ENCODE assay signal across 8 mouse cellular contexts in genomic region chr8:10935231-10935630, GRCm38 (mm10).
DNase-seq lines count a peak whose midpoint lies in the region; ATAC-seq and TF ChIP-seq lines count a peak whose summit lies in the region.
"Had no signal": no experiment of that assay in that cellular context is flagged by ENCODE, and none has a peak within 500 bp of the region (broad histone marks: within the 10 kb centered on the region; RNA-seq: fewer than 3 reads in every experiment).

No protein-coding gene starts in this region.

- peak; percentile 25 for ATAC-seq in liver, embryonic 16.5 days (ENCODE audit: low read depth)
- ATAC-seq in kidney, postnatal 0 days (replicated peaks; ENCODE audit: low FRiP score, low read depth): 0 out of 2 replicates have a peak, but pooled peaks have one; percentile 7

- TF ChIP-seq CTCF in kidney, postnatal 0 days (IDR thresholded peaks at IDR 0.05; ENCODE audit: low read depth): no peak

- peaks cover 10% of the 10 kb centered on the region for H3K4me1 ChIP-seq in liver, embryonic 16.5 days (ENCODE audit: control insufficient read depth, low read depth, low read length)
- peaks cover 51% of the 10 kb centered on the region for H3K4me1 ChIP-seq in embryonic facial prominence, embryonic 10.5 days
- H3K4me1 ChIP-seq in kidney, postnatal 0 days (replicated peaks; ENCODE audit: insufficient read depth, low read length): peaks cover 15% of the 10 kb centered on the region

- 55% methylated on average over 8 of the region's 8 CpGs for WGBS in liver, embryonic 16.5 days (ENCODE audit: insufficient replicate concordance)
- 82% methylated on average over 8 of the region's 8 CpGs for WGBS in embryonic facial prominence, embryonic 10.5 days
- WGBS in kidney, postnatal 0 days: 47% methylated on average over 8 of the region's 8 CpGs

- H3K9ac ChIP-seq in liver, embryonic 16.5 days (ENCODE audit: low read depth, low read length): no peak overlapping the region
- no peak overlapping the region for H3K9ac ChIP-seq in kidney, postnatal 0 days (ENCODE audit: low read depth, low read length)
- H3K9ac ChIP-seq: limb, embryonic 15.5 days had no signal

- no peak overlapping the region for H3K4me3 ChIP-seq in liver, embryonic 16.5 days (ENCODE audit: low read depth, low read length)
- no peak overlapping the region for H3K4me3 ChIP-seq in embryonic facial prominence, embryonic 10.5 days
- H3K4me3 ChIP-seq in kidney, postnatal 0 days (replicated peaks; ENCODE audit: low read depth, low read length): no peak overlapping the region
- H3K4me3 ChIP-seq: limb, embryonic 15.5 days had no signal

- no peak overlapping the region for H3K4me2 ChIP-seq in liver, embryonic 16.5 days (ENCODE audit: low read depth, low read length)
- no peak overlapping the region for H3K4me2 ChIP-seq in kidney, postnatal 0 days (ENCODE audit: low read length)
- H3K4me2 ChIP-seq: limb, embryonic 15.5 days had no signal

- no peak for DNase-seq in liver
- no peak for DNase-seq in embryonic facial prominence, embryonic 10.5 days (ENCODE audit: low spot score)
- DNase-seq in kidney, postnatal 0 days (ENCODE audit: low spot score): peak; percentile 59
- DNase-seq in lung, postnatal 25 days (ENCODE audit: low spot score): peak; percentile 41
- DNase-seq in c-Kit-positive CD71-positive TER-119-positive erythroid progenitor cells, embryonic 14.5 days (ENCODE audit: low spot score): no peak
- no peak for DNase-seq in cerebellum, postnatal 36 days

- H3K9me3 ChIP-seq in liver, embryonic 16.5 days (replicated peaks; ENCODE audit: control insufficient read depth, low read length): no peaks in the 10 kb centered on the region
- no peaks in the 10 kb centered on the region for H3K9me3 ChIP-seq in embryonic facial prominence, embryonic 10.5 days
- H3K9me3 ChIP-seq in kidney, postnatal 0 days (replicated peaks; ENCODE audit: low read length): no peaks in the 10 kb centered on the region
- H3K9me3 ChIP-seq: limb, embryonic 15.5 days had no signal

- no peaks in the 10 kb centered on the region for H3K36me3 ChIP-seq in liver, embryonic 16.5 days (ENCODE audit: control insufficient read depth, insufficient read depth)
- no peaks in the 10 kb centered on the region for H3K36me3 ChIP-seq in embryonic facial prominence, embryonic 10.5 days (replicated peaks)
- no peaks in the 10 kb centered on the region for H3K36me3 ChIP-seq in kidney, postnatal 0 days (ENCODE audit: insufficient read depth, low read length)
- H3K36me3 ChIP-seq: limb, embryonic 15.5 days had no signal

- no peak overlapping the region for H3K27ac ChIP-seq in liver, embryonic 16.5 days (ENCODE audit: low read length)
- peak overlapping the region; percentile 63 for H3K27ac ChIP-seq in embryonic facial prominence, embryonic 10.5 days (replicated peaks)
- H3K27ac ChIP-seq in kidney, postnatal 0 days: peak overlapping the region; percentile 82
- H3K27ac ChIP-seq: limb, embryonic 15.5 days had no signal

- no peaks in the 10 kb centered on the region for H3K27me3 ChIP-seq in liver, embryonic 16.5 days (ENCODE audit: control insufficient read depth, insufficient read depth, low read depth, low read length)
- peaks cover 75% of the 10 kb centered on the region for H3K27me3 ChIP-seq in embryonic facial prominence, embryonic 10.5 days (replicated peaks; ENCODE audit: low read depth, poor library complexity, severe bottlenecking)
- no peaks in the 10 kb centered on the region for H3K27me3 ChIP-seq in kidney, postnatal 0 days (ENCODE audit: insufficient read depth, low read length)
- H3K27me3 ChIP-seq: limb, embryonic 15.5 days had no signal

Comparison
In these comparisons a context has a peak if more than half of its experiments do, and no peak if none do; other contexts are left out.
1. DNase-seq: peak in kidney, postnatal 0 days (single experiment) and lung, postnatal 25 days (single experiment); none in liver (single experiment), embryonic facial prominence, embryonic 10.5 days (single experiment), c-Kit-positive CD71-positive TER-119-positive erythroid progenitor cells, embryonic 14.5 days (single experiment) and cerebellum, postnatal 36 days (0 of 2).